Mouse (Mus musculus) mouse trophoblast stem cell (cell line): ENCODE data around the gene Crisp2.

Source experiments
- in situ Hi-C, 2 experiments: fragments of 300-500 bp; cut with MseI, MboI; formaldehyde crosslinking; loops; 2 replicates in 1 of 2; 3 replicates in 1 of 2; pipeline ENCODE4 v1.15.1; 2025

Crisp2 gene

DNA sequence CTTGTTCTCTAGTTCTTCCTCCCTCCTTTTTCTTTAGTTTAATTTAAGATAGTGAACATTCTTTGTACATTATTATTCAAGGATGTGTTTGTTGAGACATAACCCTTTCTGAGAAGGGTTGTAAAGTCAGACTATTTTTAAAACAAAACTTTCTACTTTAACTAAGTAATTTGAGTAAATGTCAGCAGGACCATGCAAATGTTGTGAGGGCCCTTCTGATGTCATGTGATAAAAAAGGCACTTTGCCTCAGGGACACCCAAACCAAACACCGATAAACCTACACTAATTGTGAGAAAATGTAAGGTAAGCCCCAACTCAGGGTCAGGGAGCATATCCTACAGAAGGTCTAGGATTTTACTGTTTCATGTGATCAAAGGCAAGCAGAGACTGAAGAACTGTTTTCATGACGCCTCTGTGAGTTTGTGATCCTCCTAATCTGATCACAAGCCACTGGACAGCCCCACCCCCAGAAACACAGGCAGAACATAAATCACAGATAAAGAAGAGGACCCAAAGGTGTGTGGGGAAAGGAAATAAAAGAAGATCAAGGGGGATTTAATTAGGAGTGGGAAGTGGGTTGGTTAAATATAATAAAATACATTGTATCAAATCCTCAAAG, at the start of gene Crisp2:
Gene Crisp2 (minus strand): TSS at position 51 of the 620 bp plus-strand sequence.
- in situ Hi-C loops: loop anchor here in 1 of 2 experiments (25.0 kb wide), 1 partner anchor 645 kb away; no protein-coding TSS in a partner anchor

DNA sequence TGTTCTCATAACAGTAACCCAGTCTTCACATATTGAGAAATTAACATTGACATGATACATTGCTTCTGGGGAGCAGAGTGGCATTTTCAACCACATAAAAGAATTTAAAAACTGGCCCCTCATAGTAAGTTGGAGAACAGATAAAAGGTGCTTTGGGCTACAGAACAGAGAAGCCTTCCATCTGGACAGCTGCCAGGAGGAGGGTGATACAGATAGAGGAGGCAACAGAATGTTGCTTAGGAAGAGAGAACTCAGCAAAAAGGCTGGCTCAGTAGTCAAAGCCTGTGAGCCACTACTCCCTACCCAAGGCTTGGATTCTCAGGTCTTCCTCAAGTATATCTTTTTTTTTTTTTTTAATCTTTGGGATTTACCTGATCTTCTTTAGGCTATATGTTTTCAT, 48.3 kb upstream of the Crisp2 start:
- in situ Hi-C loops: no loop called here

DNA sequence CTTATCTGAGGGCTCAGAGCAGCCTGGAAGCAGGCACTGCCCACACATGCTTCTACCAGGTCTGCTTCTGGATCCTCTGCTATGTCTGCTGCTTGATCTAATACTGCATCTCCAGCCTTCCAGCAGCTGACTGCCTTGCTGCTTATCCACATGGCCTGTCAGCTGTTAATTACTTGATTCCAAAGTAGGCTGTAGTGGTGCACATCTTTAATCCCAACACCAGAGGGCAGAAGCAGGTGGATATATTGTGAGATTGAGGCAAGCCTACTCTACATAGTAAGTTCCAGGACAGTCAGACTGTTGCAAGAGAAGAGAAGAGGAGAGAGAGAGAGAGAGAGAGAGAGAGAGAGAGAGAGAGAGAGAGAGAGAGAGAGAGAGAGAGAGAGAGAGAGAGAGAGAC, 30.5 kb upstream of the Crisp2 start:
- in situ Hi-C loops: loop anchor here (5.0 kb wide), 1 partner anchor 60 kb away; no protein-coding TSS in a partner anchor

DNA sequence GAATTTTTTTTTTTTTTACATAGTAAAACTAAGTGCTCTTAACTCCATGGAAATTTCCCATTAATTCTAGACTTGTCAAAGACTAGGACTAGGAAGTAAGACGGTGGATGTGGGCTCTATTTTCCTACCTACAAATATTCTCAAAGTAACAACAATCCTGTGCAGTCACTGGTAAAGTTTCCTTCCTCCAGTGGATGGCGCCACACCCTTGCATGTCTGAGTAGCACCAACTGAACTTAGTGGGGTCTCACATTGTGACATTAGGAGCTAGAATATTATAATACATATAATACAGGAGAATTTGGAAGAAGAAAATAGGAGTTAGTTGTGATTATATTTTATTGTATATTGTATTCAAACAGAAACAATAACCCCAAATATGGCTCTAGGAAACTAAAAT, 25.1 kb upstream of the Crisp2 start:
- in situ Hi-C loops: no loop called here

DNA sequence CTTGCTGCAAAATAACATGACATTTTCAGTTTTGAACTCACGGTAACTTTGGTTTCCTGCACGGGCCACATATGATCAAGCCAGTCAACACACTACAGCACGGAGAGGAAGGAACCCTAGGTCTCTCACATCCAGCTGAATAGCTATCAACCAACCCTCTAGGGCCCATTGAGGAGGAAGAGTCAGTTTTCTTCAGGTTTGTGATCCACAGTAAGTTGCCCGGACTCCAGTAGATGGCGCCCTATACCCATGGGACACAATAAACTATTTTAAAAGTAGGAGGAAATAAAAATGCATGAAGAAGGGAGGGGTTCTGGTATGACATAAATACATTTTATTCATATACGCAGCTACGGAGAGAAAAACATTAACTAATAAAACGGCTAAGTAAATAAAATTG, 17.7 kb upstream of the Crisp2 start:
- in situ Hi-C loops: loop anchor here in 1 of 2 experiments (25.0 kb wide), 1 partner anchor 662 kb away; no protein-coding TSS in a partner anchor

DNA sequence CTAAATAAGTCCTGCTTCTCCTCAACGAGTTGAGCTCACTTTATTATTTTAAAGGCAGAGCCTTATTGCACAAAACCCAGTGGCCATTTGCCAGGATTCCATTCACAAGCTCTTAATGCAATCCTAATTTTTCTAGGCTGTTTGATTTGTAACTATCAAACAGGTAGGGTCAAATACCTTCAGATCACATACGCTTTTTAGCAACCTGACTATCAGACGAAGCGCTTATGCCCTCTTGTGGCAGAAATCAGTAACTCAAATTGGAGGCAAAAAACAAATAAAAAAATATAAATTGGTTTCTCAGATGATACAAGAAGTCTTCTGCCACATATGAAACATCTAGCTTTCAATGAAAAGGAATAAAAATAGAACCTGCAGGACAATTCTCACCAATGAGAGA, 17.0 kb upstream of the Crisp2 start:
- in situ Hi-C loops: loop anchor here in 1 of 2 experiments (25.0 kb wide), 1 partner anchor 662 kb away; no protein-coding TSS in a partner anchor

DNA sequence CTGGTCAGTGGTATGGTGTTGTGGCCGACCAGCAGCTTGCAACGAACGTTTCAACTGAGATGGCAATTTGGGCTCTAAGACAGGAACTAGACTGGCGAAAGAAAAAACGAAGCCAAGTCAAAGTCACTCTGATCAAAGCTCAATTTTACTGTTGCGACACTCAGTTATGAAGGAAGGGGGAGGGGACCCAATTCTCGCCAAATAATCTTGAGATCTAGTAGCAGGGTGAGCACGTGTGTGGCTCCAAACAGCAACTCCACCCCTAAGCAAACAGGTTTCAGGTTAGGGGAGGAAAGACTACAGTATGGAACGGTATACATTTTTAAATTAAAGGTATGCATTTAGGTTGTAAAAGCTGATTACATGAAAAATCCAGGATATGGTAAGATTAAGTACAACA, 14.7 kb upstream of the Crisp2 start:
- in situ Hi-C loops: loop anchor here in 1 of 2 experiments (25.0 kb wide), 1 partner anchor 659 kb away; no protein-coding TSS in a partner anchor

DNA sequence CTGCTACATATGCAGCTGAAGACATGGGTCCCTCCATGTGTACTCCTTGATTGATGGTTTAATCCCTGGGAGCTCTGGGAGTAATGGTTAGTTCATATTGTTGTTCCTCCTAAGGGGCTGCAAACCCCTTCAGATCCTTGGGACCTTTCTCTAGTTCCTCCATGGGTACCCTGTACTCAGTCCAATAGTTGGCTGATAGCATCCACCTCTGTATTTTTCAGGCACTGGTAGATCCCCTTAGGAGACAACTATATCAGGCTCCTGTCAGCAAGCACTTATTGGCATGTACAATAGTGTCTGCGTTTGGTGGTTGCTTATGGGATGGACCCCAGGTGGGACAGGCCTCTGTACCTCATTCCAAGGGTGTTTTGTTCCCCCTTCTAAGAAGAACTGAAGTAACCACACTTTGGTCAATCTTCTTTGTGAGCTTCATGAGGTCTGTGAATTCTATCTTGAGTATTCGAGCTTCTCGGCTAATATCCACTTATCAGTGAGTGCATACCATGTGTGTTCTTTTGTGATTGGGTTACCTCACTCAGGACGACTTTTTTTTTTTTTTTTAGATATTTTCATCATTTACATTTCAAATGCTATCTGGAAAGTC, 10.6 kb upstream of the Crisp2 start:
- in situ Hi-C loops: loop anchor here in 1 of 2 experiments (25.0 kb wide), 1 partner anchor 655 kb away; no protein-coding TSS in a partner anchor

DNA sequence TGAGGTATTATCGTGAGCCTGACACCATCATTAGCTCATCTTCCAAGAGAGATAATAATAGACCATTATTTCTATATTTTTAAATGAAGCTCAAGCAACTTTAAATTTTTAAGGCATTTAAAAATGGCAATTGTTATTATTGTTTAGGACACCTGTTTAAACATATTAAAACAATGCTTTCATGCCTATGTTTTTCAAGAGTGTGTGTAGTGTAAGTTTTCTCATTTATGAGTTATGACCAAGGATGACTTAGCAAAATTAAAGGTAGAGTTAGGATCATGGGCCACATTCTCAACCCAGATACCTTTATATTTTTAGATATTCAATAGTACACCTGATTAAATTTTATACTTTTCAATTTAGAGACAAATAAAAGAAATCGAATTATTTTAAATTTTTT, 5.5 kb upstream of the Crisp2 start:
- in situ Hi-C loops: loop anchor here in 1 of 2 experiments (25.0 kb wide), 1 partner anchor 650 kb away; no protein-coding TSS in a partner anchor

DNA sequence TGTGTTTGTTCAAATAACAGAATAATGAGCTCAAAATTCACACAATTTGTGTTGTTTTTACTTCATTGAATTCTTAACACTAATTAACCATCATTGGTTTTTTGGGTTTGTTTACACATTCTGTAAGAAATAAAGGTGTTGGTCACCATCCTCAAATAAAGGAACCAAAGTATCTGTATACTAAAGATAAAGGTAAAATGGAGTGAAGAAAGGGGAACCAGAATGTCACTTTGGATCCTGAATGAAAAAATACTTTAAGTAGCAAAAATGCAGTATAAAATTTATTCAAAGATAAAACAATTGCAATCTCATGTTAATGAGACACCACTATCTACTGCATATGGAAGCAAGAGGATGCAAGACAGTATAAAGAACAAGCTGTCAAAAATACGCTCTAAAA, 4.8 kb upstream of the Crisp2 start:
- in situ Hi-C loops: loop anchor here in 1 of 2 experiments (25.0 kb wide), 1 partner anchor 649 kb away; no protein-coding TSS in a partner anchor

DNA sequence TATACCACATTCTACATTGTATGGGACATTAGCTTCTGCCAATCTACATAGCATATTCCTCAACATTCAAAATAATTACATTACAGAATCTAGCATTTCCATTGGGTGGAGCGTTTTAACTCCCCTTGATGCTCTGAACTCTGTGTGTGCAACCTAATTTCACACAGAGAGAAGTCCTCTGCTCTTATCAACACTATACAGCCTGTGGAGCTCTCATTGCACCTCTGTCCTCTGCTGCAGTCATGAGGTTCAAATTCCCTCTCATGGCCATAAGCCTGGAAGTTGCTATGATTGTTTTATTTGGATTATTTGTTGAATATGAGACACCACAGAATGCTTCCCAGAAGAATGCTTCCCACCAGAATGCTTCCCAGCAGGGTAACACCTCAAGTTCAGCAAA, 4.1 kb upstream of the Crisp2 start, which contains the start of gene Rhag:
Gene Rhag (plus strand): TSS at position 193 of the 400 bp plus-strand sequence.
- in situ Hi-C loops: loop anchor here in 1 of 2 experiments (25.0 kb wide), 1 partner anchor 649 kb away; no protein-coding TSS in a partner anchor

DNA sequence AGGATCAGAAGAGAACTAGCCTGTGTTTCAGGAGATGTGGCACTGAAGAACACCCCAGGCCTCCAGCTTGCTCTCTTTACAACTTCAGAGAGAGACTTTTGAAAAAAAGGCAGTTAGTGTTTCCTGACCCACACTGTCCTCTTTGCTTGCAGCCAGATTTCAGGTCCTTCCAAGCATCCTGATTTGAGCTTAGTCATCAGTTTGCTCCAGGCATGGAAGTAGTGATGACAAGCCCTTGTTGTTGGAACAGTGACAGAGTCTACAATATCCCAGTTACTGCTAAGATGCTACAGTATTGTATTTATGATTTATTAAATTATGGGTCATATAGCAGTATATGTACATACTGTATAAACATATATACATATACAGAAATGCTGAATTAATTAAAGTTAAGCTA, 1.3 kb upstream of the Crisp2 start:
- in situ Hi-C loops: loop anchor here in 1 of 2 experiments (25.0 kb wide), 1 partner anchor 646 kb away; no protein-coding TSS in a partner anchor

DNA sequence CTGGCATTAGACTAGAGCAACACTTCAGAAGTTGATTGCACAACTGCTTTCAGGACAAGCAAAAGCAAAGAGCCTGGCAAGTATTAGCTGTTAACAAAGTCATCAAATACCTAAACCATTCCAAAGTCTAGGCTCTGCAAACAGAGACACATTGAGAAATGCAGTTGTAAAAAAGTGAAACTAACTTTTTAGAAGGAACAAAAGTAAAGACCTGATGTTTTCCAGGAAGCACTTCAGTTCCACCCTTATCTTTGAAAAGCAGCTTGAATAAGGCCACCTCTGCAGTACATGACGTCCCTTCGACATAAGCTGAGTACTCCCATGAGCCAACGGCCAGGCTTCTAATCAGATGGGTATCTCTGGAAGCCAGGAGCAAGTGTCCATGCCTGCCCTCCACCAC, 253 bp downstream of the Crisp2 start:
- in situ Hi-C loops: loop anchor here in 1 of 2 experiments (25.0 kb wide), 1 partner anchor 644 kb away; no protein-coding TSS in a partner anchor

DNA sequence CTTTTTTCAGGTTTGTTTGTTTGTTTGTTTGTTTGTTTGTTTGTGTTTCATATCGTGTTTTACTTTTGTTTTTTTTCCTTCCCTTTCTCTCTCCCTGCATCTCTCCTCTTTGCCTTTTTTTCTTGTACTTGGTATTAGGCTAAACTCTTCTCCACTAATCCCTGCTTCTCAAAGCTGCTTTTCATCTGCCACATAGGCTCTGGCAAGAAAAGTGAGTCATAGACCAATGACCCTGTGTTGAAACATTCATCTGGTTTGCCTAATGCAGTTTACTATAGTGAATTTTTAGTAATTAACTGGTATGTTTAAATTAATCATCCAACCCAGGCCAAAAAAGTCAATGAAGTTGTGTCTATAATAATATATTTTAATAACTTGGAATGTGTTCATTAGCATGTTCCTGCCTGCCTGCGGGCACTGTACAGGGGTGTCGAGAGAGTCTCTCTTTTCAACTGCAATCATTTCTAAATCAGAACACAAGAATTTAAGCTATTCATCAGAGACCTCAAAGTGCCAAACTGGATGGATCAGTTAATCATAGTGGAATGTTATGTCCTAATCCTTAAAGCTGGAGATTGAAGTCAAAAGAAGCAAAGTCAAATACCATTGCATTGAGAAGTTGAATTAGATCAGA, 4.0 kb downstream of the Crisp2 start:
- in situ Hi-C loops: loop anchor here in 1 of 2 experiments (25.0 kb wide), 1 partner anchor 641 kb away; no protein-coding TSS in a partner anchor

DNA sequence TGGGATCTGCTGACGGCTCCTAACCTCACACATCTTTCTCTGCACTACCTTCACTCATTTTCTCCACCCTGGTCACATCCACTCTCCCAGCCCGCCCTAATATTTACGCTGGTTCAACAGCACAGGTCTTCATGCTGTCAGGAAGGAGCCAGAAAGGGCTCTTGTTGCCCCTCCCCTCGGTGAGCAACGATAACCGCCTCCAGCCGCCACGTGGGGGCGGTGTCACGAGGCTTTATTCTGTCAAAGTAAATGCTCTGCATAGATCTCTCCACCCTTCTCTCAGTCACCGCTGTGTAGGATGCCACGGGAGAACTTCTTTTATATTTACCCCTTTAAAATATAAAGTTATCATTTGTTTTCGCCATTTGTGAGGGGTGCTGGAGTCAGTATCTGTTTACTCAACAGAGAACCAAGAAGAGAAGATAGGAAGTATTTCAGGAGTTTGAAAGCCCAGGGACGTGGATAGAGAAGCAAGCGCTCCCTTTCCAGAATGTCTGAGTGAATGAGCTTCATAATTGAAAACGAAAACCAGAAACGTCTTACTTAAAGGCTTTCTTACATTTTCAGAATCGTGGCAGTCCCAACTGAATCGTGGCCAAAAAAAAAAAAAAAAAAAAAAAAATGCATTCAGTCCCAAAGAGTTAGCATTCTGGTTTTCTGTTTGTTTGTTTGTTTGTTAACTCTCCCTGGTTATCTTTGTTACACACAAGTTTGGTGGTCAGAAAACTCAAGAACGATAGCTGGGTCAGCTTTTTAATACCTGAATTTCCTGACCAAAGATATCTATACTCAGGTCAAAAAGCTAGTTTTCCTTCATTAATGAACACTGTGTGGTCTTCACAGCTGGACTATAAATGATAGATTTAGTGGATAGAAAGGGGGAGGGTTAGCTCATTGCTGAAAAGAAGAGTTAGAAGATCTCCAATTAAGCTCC, 12.6 kb downstream of the Crisp2 start:
- in situ Hi-C loops: no loop called here

DNA sequence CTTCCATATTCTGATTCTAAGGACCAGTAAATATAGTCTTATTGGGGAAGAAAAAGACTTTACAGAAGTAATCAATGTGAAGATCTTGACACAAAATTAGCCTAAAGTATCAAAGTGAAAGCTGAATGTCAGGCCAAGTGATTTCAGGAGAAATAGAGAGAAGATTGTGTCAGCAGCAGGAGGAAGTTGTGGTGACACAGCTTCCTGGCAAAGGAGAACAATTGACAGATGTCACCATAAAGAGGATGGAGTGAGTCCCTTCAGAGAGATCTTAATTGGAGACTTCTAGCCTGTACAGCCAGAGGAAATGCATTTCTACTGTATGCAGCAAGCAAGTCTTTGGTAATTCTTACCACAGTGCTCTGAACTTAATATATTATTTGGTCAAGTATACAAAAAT, 16.9 kb downstream of the Crisp2 start:
- in situ Hi-C loops: no loop called here

DNA sequence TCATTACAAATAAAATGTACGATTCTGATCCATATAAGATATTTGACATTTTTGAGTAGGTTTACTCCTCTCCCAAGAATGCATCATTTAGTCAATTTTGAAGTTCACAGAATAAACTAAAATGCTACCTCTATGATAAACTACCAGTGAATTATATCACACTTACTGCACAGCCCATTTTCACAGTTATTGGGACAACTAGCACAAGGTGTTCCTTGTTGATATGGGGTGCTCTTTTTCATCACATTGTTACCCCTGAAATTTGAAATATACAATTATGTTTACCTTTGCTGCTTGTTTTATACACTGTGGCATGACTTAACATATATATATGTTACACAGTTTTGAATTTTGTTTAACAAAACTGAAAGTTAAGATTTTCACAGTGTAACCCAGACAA, 39.7 kb downstream of the Crisp2 start:
- in situ Hi-C loops: no loop called here

DNA sequence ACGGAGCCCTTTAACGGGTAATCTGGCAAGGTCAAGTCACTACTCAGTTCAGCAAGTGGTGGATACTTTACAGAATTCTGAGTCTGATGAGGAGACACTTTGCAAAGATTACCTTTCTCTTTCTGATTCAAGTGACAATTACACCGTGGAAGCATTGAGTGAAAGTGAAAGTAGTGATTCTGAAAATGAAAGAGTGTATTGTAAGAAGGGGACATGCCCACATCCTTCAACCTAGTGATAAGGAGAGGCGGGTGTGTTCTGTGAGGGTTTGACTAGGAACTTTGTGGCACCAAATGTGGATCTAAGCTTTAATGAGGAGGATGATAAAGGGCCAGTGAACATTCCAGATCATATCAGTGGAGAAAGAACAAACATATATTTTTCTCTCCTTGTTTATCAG, 43.1 kb downstream of the Crisp2 start:
- in situ Hi-C loops: no loop called here

DNA sequence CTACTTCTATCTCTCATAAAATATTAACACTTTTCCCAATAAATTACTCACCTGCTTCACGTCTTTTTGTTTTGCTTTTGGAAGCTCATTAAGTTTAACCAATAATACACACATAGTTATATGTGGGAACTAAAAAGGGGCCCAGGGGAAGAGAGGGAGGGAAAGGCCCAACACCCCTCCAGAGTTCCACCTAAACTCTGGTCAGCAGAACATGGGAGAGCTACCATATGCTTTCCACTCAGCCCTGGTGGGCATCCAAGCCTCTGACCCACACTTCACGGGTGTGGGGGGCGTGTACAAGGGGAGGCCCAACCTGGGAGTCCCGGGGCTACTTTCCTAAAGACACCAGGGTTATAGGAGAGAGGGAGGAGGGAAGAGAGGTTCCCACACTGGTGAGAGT, 75.1 kb downstream of the Crisp2 start:
- in situ Hi-C loops: no loop called here

DNA sequence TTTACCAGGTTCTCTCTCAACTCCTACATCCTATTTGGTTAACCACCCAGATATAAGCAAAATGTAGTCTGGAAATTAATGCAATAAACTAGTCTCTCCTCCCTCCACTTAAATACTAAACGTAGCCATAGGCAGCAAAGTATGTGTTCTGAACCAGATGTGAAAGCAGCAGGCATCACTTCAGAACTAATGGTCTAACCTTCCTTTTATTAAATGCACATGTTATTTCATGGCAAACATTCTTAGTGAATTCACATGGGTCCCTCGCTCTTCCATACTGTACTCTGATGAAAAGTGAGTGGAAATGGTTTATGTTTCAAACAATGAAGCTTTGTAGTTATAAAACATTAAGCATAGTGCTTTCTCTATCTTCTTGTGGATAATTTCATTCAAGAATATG, 75.5 kb downstream of the Crisp2 start:
- in situ Hi-C loops: no loop called here

DNA sequence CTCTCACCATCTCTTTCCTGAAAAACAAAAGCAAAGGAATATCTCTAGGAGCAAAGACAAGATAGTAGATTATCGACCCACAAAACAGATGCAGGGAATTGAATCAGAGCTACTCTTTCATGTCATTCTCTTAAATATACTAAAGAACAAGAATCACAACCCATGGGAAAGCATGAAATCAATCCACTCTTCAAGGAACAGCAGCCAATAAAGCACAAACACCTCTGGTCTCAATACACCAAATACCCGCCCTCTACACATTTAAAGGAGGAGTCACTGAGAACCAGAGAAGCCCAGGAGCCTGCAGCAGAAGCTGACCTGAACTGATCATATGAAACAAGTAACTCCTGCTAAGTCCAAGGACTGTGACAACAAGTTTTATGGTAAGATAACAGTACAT, 80.0 kb downstream of the Crisp2 start, which contains the start of gene Esp1:
Gene Esp1 (plus strand): TSS at position 301 of the 400 bp plus-strand sequence.
- in situ Hi-C loops: no loop called here
